Mouse (Mus musculus) liver (tissue): ENCODE data around the gene Pcp2.

Experiments
- DNase-seq: peaks from one replicate; pipeline ENCODE4 v3.0.0-alpha.2; 2020; ENCODE audit warnings: mixed read lengths

Pcp2 gene

GRCm38 (mm10) chr8:3625445-3625844 lies at the start of gene Pcp2:
Gene Pcp2 (minus strand): TSS chr8:3625545.
- DNase-seq, result no peak

GRCm38 (mm10) chr8:3674671-3675070 lies 49.3 kb upstream of the Pcp2 start:
- DNase-seq, result no peak

DNA sequence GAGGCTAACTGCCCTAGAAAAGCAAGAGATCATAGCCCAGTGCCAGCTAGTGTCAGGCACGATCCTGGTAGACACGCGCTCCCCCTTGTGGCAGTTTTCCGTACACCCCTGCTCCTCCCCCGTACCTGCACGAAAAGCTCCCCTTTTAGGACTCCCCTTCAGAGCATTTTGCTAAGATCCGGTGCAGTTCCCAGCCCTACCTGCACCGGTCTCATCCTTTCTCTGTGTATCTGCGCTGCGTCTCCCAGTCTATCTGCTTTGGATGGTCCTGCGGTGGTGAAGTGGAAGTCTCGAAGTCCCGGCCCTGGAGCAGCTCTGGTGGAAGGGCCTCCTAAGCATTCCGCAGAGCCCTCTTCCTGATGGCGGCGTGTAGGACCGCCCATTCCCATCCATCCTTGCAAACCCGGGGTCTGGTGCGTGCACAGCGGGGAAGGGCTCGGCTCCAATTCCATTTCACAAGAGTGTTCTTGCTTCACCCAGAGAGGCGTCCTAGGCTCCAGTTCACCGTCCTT lies 46.7 kb upstream of the Pcp2 start, which contains the start of gene Fcor:
Gene Fcor, minus strand, starts transcription at position 383 of the 512 bp plus-strand sequence.
- peak; percentile 83 for DNase-seq

GRCm38 (mm10) chr8:3670388-3670787 lies 45.0 kb upstream of the Pcp2 start:
- peak; percentile 30 for DNase-seq

- DNase-seq, result no peak
These were observed 40.2 kb upstream of the Pcp2 start, which contains the start of gene Mcemp1 for GRCm38 (mm10) chr8:3665507-3665906. Gene Mcemp1 (plus strand): TSS chr8:3665754.

- no peak for DNase-seq
These were observed 39.1 kb upstream of the Pcp2 start for GRCm38 (mm10) chr8:3664405-3664804.

DNA sequence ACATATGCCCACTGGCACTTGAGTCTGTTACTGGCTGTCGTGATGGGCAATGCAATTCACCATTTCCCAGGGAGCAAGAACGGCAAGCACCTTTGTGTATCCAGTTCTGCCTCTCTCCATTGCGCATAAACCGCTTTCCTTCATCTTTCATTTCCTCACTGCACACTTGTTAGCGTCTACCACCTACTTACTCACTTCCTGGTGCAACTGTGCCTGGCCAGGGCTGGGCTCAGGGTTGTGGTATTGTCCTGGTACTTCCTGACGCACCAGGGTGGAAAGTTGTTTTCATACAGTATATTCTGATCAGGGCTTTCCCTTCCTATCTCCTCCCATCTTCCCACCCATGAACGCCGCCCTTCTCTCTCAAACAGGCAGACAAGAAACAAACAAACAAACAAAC lies 35.5 kb upstream of the Pcp2 start:
- DNase-seq, result no peak

- no peak for DNase-seq
These were observed 31.5 kb upstream of the Pcp2 start for GRCm38 (mm10) chr8:3656725-3657381.

DNA sequence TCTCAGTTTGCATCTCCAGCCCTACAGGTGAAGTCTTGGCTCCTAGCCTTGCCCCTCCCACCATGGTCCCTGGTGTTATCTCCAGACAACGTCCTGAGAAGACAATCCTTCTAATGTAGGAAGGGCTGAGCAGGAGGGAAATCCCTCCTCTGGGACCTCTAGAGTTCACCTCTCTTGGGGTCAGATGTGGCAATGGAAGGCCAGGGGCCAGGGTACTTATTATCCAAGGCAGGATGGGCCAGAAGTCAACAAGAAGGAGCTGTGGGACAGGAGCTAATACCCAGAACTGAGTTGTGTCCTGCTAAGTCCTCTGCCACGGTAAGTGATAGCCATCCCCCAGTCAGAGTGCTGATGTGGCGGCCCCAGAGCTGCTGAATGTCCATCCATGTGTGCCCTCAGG lies 30.2 kb upstream of the Pcp2 start, which contains the start of gene Retn:
Gene Retn, plus strand, starts transcription at position 245 of the 400 bp plus-strand sequence.
- DNase-seq, result no peak

DNA sequence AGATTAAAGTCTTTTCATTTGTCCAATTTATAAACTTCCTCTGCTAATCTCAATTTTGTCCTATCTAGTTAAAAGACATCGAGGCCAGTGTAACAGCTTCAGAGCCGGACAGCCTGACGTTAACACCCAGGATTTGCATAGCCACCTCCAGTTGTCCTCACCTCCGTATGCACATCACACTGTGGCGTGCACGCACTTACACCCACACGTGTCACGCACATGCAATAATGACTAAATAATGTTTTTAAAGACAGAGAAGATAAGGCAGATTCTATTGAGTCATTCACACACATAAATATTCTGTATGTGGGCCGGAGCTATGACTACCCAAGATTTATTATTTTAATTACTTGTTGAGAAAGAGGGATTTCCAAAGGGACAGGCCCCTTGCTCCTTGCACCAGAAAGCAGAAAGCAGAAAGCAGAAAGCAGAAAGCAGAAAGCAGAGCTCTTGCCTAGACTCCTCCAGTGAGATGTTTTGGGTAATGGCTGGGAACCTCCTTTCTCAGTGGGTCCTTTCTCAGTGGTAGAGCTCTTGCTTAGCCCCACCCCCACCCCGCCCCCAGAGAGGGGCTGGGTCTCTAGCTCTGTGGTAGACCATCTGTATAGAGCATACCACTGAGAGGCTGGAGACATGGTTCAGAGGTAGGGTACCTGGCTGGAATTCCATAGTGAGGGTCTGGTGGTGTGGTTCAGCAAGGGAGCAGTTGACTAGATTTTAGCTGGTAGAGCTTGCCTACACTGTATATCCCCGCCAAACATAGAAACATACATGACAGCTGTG lies 29.6 kb upstream of the Pcp2 start:
- no peak for DNase-seq

DNA sequence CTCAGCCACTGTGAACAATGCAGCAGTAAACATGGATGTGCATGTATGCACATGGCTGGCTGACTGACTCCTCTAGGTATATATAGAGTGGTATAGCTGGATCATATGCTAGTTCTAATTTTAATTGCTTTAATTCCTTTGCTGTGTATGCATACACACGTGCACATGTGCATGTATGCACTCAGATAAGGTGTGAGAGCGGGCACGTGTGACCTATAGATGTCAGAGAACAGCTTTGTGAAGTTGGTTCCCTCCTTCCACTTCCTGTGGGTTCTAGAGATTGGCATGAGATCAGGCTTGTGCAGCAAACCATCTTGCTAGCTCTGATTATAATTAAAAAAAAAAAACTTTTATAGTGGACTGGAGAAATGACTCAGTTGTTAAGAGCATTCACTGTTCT lies 27.5 kb upstream of the Pcp2 start:
- no peak for DNase-seq

GRCm38 (mm10) chr8:3648990-3649389 lies 23.6 kb upstream of the Pcp2 start:
- DNase-seq, result no peak

DNA sequence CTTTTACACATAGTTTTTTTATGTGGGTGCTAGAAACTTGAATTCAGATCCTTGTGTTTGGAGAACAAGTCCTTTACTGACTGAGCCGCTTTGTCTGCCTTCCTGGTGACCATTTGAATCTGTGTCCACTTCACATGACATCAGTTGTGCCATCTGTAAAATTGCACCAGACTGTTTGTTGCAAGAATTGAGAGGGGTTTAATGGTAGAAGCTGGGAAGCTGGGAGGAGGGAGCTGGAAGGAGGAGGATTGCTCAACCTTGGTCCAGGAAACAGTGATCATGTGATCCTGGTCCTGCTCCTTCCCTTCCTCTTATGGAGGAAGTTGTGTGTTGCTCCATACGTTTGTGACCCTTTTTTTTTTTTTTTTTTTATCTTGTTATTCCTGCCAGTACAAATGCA lies 22.9 kb upstream of the Pcp2 start:
- no peak for DNase-seq

- no peak for DNase-seq
These were observed 22.2 kb upstream of the Pcp2 start for GRCm38 (mm10) chr8:3647561-3647960.

GRCm38 (mm10) chr8:3646824-3647531 lies 21.6 kb upstream of the Pcp2 start:
- DNase-seq, result no peak

DNA sequence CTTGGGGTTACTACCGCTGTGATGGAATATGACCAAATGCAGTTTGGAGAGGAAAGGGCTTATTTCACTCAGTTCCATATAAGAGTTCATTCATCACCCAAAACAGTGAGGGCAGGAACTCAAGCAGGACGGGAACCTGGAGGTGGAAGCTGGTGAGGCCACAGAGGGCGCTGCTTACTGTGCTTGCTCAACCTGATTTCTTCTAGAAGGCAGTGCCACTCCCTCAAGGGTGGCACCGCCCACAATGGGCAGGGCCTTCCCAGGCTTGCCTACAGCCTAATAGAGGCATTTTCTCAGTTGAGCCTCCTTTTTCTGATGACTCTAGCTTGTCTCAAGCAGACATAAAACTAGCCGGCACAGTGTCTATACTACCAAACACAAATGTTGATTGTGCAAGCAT lies 20.5 kb upstream of the Pcp2 start:
- peak; percentile 74 for DNase-seq

- DNase-seq, result peak; percentile 68
These were observed 6.1 kb upstream of the Pcp2 start for GRCm38 (mm10) chr8:3631478-3631875.

GRCm38 (mm10) chr8:3630647-3631477 lies 5.5 kb upstream of the Pcp2 start, which contains the start of gene Stxbp2:
Gene Stxbp2 (plus strand): TSS chr8:3630955.
- peak; percentile 90 for DNase-seq

DNA sequence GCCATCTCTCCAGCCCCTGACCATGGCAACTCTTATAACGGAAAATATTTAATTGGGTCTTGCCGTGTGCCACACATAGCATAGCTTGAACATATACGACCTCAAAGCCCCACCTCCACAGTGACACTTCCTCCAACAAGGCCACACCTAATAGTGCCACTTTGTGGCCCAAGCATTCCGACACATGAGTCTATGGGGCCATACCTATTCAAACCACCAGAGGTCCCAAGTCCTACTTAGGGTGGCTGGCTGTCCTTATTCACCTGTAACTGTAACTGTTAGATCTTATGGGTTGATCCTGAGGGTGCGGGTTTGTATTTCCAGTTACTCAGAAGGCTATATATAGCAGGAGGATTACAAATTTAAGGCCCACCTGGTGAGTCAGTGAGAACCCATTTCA lies 2.7 kb upstream of the Pcp2 start:
- no peak for DNase-seq

DNA sequence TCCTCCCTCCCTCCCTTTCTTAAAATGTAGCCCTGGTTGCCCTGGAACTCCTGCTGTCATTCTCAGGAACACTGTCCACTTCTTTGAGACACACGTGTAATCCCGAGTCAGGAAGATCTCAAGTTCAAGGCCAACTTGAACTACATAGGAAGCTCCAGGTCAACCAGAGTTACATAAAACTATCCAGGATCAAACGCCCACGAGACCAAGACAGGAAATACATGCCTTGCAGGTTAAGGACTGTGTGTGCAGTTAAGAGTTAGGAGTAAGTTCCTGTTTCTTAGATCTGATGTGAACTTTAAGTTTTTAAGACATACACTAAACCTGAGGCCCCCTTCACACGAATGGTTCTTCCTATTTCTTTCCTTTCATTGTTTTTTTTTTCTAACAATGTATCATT lies 1.6 kb upstream of the Pcp2 start:
- no peak for DNase-seq

DNA sequence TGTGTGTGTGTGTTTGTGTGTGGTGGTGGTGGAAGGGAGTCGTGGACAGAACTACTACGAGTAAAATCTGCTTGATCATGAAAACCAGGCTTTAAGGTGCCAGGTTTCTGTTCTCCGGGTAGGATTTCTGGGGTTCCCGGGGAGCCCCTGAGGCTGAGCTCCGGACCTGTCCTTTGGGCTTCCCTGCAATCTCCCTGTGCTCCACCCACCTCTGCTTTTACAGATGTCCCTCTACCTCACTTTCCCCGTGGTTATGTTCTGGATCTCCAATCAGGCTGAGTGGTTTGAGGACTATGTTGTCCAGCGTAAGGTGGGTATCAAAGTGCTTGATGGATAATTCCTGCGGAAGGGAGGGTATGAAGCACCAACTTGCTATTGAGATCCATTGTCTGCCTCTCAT lies 3.2 kb downstream of the Pcp2 start:
- no peak for DNase-seq
